Mouse (Mus musculus) forebrain, postnatal 0 days (tissue): ENCODE results near the gene Akap13. TPM values are rescaled to one million over a fixed set of nuclear protein-coding genes. Genes with fewer than 3 reads are reported as not detected.

Source experiments
- ATAC-seq: fragments of 200-750 bp; cut with Nextera tagmentation; 2 replicates; pipeline ENCODE4 v1.8.0; 2017; ENCODE audit warnings: mild to moderate bottlenecking, moderate library complexity
- DNase-seq: peaks from one replicate; pipeline ENCODE4 v3.0.0-alpha.2; 2015
- H3K27ac ChIP-seq: fragments of 300-500 bp; sonication (generic); 2 replicates; pipeline ENCODE4 v1.5.1; 2014; ENCODE audit warnings: low read depth, mild to moderate bottlenecking, antibody characterized with exemption, low read length, moderate library complexity, mixed read lengths
- H3K27me3 ChIP-seq: fragments of 300-500 bp; sonication (generic); 2 replicates; pipeline ENCODE4 v1.6.1; 2014; ENCODE audit warnings: mild to moderate bottlenecking, low read length, mixed read lengths; ENCODE audit not compliant: insufficient read depth
- H3K36me3 ChIP-seq: fragments of 300-500 bp; sonication (generic); 2 replicates; pipeline ENCODE4 v1.6.1; 2014; ENCODE audit warnings: mild to moderate bottlenecking, moderate library complexity; ENCODE audit not compliant: insufficient read depth
- H3K4me1 ChIP-seq: fragments of 300-500 bp; sonication (generic); 2 replicates; pipeline ENCODE4 v1.6.1; 2014; ENCODE audit warnings: antibody characterized with exemption; ENCODE audit not compliant: insufficient read depth
- H3K4me2 ChIP-seq: fragments of 300-500 bp; sonication (generic); 2 replicates; pipeline ENCODE4 v1.6.1; 2014; ENCODE audit warnings: low read depth, mild to moderate bottlenecking, moderate library complexity
- H3K4me3 ChIP-seq: fragments of 300-500 bp; sonication (generic); 2 replicates; pipeline ENCODE4 v1.5.1; 2014; ENCODE audit warnings: low read depth, low read length, mixed read lengths
- H3K9ac ChIP-seq: fragments of 300-500 bp; sonication (generic); 2 replicates; pipeline ENCODE4 v1.6.1; 2014; ENCODE audit warnings: mild to moderate bottlenecking
- H3K9me3 ChIP-seq: fragments of 300-500 bp; sonication (generic); 2 replicates; pipeline ENCODE4 v1.6.1; 2016; ENCODE audit warnings: low read length
- CTCF ChIP-seq: sonication (generic); IDR thresholded peaks from 2 replicates; pipeline ENCODE4 v1.5.1; 2016; ENCODE audit warnings: antibody characterized with exemption, control low read depth, low read depth
- WGBS: fragments of 180-500 bp; shearing (Covaris S2); extraction: QIAGEN DNeasy Blood & Tissue Kit; methylation state at CpG from one replicate; pipeline ENCODE4 v1.1.7; 2014; 5-methylcytosine and 5-hydroxymethylcytosine counted together
- polyA plus RNA-seq: library from polyadenylated mRNA; unstranded; fragments of >200 nt; fragmentation: Nextera tagmentation; extraction: Ambion mirVana; gene quantifications from 2 replicates; pipeline ENCODE4 v1.2.1, GENCODE M21; 2015
- total RNA-seq: library from RNA; depleted of rRNA; stranded (reverse); fragments of >200 nt; gene quantifications from 2 replicates; pipeline ENCODE4 v1.2.3, GENCODE M21; 2014

Akap13 gene
- total and polyA plus RNA-seq, 2 experiments from 2014 or later: 9.1 to 16.2 TPM

- no peaks in the 10 kb centered on the region for H3K36me3 ChIP-seq
- WGBS: 42% methylated on average over 6 of the region's 6 CpGs
- no peak for TF ChIP-seq CTCF
Measured at GRCm38 (mm10) chr7:75520531-75520930, 65.2 kb downstream of the Akap13 start.

GRCm38 (mm10) chr7:75521199-75521598, 65.9 kb downstream of the Akap13 start:
- H3K36me3 ChIP-seq: no peaks in the 10 kb centered on the region
- H3K4me1 ChIP-seq: no peaks in the 10 kb centered on the region
- H3K27ac ChIP-seq: no peak overlapping the region
- 35% methylated on average over 3 of the region's 3 CpGs for WGBS
- H3K9me3 ChIP-seq: no peaks in the 10 kb centered on the region
- no peak overlapping the region for H3K9ac ChIP-seq
- ATAC-seq (no peak), DNase-seq (no peak)
- H3K4me2 ChIP-seq: no peak overlapping the region
- TF ChIP-seq CTCF: no peak
- H3K27me3 ChIP-seq: no peaks in the 10 kb centered on the region
- H3K4me3 ChIP-seq: no peak overlapping the region

More at GRCm38 (mm10) chr7:75520531-75520930, 65.2 kb downstream of the Akap13 start:
- Histone ChIP-seq H3K4me3 (no peak overlapping the region), H3K4me2 (no peak overlapping the region), H3K27ac (no peak overlapping the region), H3K27me3 (no peaks in the 10 kb centered on the region), H3K9ac (no peak overlapping the region), H3K9me3 (no peaks in the 10 kb centered on the region), H3K4me1 (no peaks in the 10 kb centered on the region)
- DNase-seq (no peak), ATAC-seq (no peak)

- no peak overlapping the region for H3K4me3 ChIP-seq
- H3K4me1 ChIP-seq: no peaks in the 10 kb centered on the region
- TF ChIP-seq CTCF: 0 out of 2 replicates have a peak, but pooled peaks have one; percentile 7
- H3K27ac ChIP-seq: no peak overlapping the region
- WGBS: 78% methylated on average over 3 of the region's 3 CpGs
- H3K9me3 ChIP-seq: no peaks in the 10 kb centered on the region
- H3K27me3 ChIP-seq: no peaks in the 10 kb centered on the region
- H3K9ac ChIP-seq: no peak overlapping the region
- DNase-seq (no peak), ATAC-seq (no peak)
- no peaks in the 10 kb centered on the region for H3K36me3 ChIP-seq
- H3K4me2 ChIP-seq: no peak overlapping the region
Measured at GRCm38 (mm10) chr7:75522226-75522625, 66.9 kb downstream of the Akap13 start.

- TF ChIP-seq CTCF: no peak
- Histone ChIP-seq H3K4me1 (no peaks in the 10 kb centered on the region), H3K27me3 (no peaks in the 10 kb centered on the region), H3K9me3 (no peaks in the 10 kb centered on the region), H3K9ac (no peak overlapping the region), H3K4me2 (no peak overlapping the region), H3K4me3 (no peak overlapping the region), H3K27ac (no peak overlapping the region), H3K36me3 (no peaks in the 10 kb centered on the region)
- no peak for ATAC-seq
- no peak for DNase-seq
Measured at GRCm38 (mm10) chr7:75524789-75525569, 69.6 kb downstream of the Akap13 start.

GRCm38 (mm10) chr7:75525716-75526401, 70.5 kb downstream of the Akap13 start:
- TF ChIP-seq CTCF: no peak
- H3K4me3 ChIP-seq: no peak overlapping the region
- H3K27ac ChIP-seq: no peak overlapping the region
- no peaks in the 10 kb centered on the region for H3K4me1 ChIP-seq
- no peak for DNase-seq
- H3K27me3 ChIP-seq: no peaks in the 10 kb centered on the region
- 76% methylated on average over 4 of the region's 4 CpGs for WGBS
- no peaks in the 10 kb centered on the region for H3K36me3 ChIP-seq
- no peak overlapping the region for H3K4me2 ChIP-seq
- H3K9me3 ChIP-seq: no peaks in the 10 kb centered on the region
- ATAC-seq: no peak
- no peak overlapping the region for H3K9ac ChIP-seq

- TF ChIP-seq CTCF: no peak
- H3K9ac ChIP-seq: no peak overlapping the region
- DNase-seq: no peak
- no peaks in the 10 kb centered on the region for H3K4me1 ChIP-seq
- H3K4me2 ChIP-seq: no peak overlapping the region
- no peaks in the 10 kb centered on the region for H3K36me3 ChIP-seq
- WGBS: 77% methylated on average over 4 of the region's 4 CpGs
- ATAC-seq: no peak
- no peaks in the 10 kb centered on the region for H3K9me3 ChIP-seq
- H3K27ac ChIP-seq: no peak overlapping the region
- no peaks in the 10 kb centered on the region for H3K27me3 ChIP-seq
- no peak overlapping the region for H3K4me3 ChIP-seq
Measured at GRCm38 (mm10) chr7:75528751-75529150, 73.4 kb downstream of the Akap13 start.

- Histone ChIP-seq H3K9me3 (no peaks in the 10 kb centered on the region), H3K27me3 (no peaks in the 10 kb centered on the region), H3K36me3 (no peaks in the 10 kb centered on the region), H3K4me2 (no peak overlapping the region), H3K27ac (no peak overlapping the region), H3K4me1 (no peaks in the 10 kb centered on the region), H3K4me3 (no peak overlapping the region), H3K9ac (no peak overlapping the region)
- TF ChIP-seq CTCF: no peak
- DNase-seq (no peak), ATAC-seq (no peak)
- 88% methylated on average over 7 of the region's 7 CpGs for WGBS
Measured at GRCm38 (mm10) chr7:75529857-75530437, 74.6 kb downstream of the Akap13 start.
